Mouse (Mus musculus) retina, postnatal 7 days (tissue): ENCODE measurements around the gene Tmem106a.
"Not testable (repeated sequence)": the region's sequence is repeated elsewhere in the genome, so short reads cannot be mapped to it uniquely, and the experiment has no call there.

ENCODE experiments used
- DNase-seq: peaks from one replicate; pipeline ENCODE4 v3.0.0-alpha.2; 2012; ENCODE audit warnings: low read depth, low spot score

The Tmem106a gene

DNA sequence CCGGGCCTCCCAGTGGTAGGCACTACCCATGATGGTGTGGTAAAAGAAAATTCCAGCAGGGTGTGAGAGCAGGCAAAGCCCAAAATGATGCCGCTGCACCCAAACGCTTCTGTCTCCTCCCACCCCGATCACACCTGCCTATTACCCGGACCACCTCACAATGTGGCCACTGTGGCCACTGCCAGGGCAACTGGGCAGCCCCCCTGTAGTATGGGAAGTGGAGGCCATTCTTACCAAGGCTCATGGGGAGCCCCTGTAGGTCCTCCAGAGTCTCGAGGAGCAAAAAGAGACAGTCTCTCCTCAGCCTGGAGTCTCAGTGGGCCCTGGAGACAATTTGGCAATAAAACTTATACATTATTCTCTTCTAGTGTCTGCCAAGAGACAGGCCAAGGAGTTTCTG, 17.1 kb downstream of the Tmem106a start, which contains the start of gene Gm11634:
Gene Gm11634, minus strand, starts transcription at position 101 of the 400 bp plus-strand sequence.
- DNase-seq = no peak

DNA sequence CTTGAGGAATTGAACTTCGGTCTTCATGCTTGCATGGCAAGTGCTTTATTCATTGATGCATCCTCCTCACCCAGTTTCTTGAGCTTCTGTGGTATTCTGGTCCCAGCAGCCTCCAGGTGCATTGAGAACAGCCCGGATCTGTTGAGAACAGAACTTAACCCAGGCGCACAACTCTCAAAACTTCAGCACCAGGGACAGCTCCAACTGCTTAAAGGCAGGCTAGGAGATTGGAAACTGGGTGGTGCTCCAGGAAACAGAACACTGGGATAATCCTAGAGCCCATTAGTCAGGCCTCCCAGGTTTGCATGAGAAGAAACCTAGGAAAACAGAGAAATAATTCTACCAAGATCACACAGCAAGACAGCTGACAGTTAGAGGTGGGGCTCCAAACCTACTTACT, 20.4 kb downstream of the Tmem106a start:
- DNase-seq = no peak

DNA sequence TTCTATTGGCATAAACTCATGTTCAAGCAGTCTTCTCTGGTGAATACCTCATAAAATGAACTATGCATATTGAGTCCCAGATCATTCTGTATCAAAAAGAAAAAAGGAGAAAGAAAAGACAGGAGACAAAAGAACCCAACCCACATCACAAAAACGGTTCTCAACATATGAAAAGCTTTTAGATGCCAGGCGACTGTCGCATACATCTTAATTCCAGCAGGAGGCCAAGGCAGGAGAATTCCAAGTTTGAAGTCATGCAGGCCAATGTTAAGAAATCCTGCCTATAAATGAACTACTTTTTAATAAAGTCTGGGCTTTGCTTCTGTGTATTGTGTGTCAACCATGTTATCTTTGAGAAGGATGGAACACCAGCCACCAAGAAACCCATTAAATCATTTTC, 22.1 kb downstream of the Tmem106a start:
- DNase-seq = no peak

DNA sequence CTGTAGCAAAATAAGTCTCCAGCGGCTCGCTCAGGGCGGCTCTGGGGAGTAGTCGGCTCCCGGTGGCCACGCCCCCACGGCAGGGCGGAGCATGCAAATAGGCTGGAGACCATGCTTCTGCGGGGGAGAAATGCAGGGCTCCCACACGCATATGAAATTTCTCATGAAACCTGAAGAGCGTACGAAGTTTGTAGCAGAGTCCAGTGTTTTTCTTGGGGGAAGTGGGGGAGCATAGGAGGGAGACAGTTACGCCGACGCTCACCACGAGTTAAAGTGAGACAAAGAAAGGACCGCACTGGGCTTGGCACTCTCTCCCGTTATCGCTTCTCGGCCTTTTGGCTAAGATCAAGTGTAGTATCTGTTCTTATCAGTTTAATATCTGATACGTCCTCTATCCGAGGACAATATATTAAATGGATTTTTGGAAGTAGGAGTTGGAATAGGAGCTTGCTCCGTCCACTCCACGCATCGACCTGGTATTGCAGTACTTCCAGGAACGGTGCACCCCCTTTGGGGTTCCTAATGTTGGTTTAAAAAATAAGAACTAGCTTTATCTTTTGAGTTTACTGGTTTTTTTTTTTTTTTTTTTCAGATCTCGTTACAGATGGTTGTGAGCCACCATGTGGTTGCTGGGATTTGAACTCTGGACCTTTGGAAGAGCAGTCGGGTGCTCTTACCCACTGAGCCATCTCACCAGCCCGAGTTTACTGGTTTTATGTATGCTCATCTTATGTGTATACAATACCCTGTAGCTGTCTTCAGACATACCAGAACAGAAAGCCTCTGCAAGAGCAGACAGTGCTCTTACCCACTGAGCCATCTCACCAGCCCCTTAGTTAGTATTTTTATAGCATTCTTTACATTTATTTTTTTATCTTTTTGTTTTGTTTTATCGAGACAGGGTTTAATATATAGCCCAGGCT, 22.8 kb downstream of the Tmem106a start:
- DNase-seq = peak; percentile 56

DNA sequence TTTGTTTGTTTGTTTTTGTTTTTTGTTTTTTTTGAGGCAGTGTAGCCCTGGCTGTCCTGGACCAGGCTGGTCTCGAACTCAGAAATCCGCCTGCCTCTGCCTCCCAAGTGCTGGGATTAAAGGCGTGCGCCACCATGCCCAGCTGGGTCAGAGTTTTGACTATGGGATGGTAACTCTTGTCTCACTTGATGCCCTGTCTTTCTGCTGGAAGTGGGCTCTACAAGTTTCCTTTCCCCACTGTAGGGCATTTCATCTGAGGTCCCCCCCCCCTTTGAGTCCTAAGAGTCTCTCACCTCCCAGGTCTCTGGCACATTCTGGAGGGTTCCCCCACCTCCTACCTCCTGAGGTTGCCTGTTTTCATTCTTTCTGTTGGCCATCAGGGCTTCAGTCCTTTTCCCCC, 25.1 kb downstream of the Tmem106a start:
- not testable (repeated sequence) for DNase-seq

DNA sequence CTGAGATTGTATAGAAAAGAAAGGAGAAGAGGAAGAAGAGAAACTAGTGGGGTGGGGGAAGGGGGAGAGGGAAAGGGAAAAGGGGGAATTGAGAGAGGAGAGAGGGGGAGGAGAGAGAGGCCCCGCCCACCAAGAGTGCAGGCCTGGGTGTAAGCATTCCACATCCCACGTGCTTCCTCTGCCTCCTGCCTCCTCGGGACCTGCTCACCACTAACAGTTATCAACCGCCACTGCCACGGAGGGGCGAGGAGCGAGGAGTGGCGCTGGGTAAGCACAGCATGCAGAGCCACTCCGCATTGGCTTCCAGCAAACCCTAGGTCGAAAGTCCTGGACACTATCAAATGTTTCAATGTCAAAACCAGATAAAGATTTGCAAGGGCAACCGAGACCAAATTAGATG, 28.4 kb downstream of the Tmem106a start:
- DNase-seq = no peak

DNA sequence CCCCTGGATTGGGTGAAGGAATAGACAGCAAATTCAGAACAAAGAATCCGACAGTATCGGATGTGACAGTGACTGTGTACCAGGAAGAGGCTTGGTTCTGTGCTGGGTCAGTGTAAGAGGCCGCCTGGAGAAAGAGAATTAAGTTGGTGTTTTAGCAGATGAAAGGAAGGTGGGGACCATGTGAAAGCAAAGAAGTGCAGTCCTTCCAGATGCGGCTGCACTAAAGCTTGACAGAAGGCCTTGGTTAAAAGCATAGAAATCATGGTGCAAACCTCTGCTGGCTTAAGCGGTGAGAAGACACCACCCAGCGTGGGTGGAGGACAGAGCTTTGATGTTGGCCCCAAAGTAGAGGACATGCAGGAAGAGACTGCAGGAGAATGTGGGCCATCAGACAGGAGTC, 31.6 kb downstream of the Tmem106a start:
- DNase-seq = no peak

DNA sequence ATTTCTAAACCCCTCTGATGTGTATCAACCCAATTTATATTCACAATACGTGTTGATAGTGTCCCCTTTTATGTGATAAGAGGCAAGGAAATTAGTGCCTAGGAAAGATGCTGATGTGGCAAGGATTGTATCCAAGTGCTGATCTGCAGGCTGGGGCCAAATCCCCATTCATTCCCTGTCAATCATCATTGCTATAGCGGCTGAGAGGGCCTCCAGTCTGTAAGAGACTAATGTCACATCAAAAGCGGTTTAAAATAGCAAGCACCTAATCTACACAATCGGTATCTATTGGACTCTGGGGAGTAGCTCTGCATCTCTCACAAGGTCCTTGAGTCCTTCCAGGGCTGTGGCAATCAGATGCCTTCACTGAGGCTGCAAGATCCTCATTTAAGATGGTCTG, 32.1 kb downstream of the Tmem106a start:
- peak; percentile 43 for DNase-seq

DNA sequence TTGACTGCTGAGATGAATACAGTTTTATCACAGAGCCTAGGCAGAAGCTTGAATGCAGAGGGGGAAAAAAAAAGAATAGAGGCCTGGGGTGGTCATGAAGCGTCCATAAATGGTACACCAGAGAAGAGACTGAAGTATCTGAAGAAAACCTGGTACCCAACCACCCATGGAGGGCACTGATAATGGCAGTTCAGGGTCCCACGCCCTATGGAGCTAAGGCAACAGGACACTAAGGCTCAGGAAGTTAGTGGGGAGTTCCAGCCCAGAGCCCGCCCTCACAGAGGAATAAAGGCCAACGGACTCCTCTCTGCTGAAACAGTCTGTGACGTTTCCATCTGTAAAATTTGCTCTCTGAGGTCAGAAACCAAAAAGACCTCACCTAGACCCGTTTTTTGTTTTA, 33.3 kb downstream of the Tmem106a start:
- DNase-seq = no peak

DNA sequence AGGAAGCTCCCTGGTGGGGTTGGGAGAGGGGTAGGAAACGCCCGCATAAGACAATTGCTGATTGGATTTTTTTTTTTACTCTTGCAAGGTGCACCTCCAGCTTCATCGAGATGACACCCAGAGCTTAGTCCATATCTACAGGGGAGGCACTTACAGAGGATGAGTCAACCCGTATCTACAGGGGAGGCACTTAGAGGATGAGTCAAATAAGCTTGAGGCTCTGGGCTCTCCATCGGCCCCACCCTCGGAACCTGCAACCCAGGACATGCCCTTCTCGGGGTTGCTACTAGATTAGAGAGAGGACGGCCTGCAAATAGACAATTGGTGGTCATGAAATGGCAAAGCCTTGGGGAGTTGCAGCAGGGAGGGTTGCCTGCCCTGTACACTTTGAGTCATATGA, 34.1 kb downstream of the Tmem106a start:
- DNase-seq = no peak

DNA sequence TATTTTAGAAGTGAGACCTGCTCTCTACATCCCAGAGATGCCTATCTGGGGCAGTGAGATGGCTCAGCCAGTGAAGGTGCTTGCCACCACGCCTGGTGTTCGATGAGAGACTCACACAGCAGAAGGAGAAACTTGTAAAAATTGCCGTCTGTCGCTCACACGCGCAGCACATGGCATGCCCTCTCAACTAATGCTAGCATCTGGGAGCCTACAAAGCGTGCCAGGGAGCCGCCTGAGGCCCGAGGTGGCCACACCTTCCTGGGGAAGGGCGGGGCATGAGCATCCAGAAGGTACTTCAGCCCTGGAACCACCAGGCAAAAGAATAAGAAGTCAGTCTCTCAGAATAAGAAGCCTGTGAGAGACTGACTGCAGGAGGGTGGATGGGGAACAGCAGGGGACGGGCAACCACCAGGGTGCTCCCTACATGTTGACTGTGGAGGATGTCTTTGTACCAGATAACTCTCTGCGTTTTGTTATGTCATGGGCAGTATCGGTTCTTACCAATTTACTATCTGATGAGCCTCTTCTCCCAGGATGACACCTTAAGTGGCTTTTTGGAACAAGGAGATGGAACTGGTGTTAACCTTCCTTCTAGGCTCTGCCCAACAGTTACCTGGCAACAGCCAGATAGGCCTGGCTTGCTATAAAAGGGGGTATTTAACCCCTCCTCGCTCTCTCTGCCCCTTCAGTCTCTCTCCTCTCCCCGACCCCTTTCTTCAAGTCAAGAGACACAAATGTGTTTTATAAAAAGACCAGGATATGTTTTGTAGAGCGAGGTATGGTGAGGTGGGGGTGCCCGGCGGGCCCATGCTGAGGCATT, 35.1 kb downstream of the Tmem106a start:
- no peak for DNase-seq

DNA sequence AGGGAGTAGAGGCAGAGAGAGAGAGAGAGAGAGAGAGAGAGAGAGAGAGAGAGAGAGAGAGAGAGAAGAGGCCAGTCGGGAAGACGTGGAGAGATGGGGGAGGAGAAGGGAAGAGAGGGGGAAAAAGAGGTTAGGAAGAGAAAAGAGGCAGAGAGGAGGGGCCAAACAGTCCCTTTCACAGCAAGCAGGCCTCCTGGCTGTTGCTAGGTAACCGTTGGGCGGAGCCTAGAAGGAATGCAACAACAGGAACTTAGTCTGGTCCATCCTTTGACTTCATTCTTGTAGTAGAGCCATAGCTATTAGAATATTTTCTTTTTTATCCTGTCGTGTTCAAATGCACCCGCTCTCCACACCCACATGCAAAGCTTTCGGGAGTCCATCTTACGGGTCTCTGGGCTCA, 35.8 kb downstream of the Tmem106a start:
- no peak for DNase-seq

DNA sequence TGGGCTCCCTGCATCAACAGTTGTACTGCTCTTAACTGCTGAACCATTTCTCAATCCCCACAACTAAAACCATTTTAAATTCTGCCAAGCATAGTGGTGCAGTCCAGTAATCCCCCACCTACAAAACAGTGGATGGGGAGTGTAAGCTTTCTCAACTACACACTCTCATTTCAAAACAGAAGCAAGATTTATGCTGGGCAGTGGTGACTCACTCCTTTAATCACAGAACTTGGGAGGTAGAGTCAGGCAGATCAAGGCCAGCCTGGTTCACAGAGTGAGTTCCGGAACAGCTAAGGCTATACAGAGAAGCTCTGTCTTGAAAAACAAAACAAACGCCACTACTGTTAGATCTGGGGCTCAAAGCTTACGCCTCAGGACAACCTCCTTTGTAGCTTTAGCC, 36.6 kb downstream of the Tmem106a start:
- DNase-seq = no peak

DNA sequence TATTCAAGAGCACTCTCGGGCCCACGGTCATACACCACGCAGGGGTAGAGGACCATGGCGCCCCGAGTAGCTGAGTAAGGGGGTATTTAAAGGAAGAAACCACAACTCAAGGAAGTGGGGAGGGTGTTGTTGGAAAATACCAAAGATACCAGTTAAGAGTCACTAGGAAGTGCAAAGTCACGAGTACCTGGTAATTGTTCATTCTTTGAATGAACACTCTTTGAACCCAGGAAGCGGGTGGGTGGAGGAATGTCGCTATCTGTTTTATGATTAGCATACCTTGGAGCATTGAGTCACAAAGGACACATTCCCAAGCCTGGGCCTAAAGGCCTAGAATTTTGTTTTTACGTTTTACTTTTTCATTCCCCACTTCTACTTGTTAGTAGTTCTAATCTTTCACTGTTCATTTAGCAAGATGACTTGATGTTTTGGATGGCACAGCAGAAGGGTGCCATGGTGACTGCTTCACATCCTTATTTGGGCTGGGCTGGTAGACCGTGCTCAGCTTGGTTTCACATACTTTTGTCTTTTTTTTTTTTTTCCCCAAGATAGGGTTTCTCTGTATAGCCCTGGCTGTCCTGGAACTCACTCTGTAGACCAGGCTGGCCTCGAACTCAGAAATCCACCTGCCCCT, 38.1 kb downstream of the Tmem106a start:
- DNase-seq = not testable (repeated sequence)

DNA sequence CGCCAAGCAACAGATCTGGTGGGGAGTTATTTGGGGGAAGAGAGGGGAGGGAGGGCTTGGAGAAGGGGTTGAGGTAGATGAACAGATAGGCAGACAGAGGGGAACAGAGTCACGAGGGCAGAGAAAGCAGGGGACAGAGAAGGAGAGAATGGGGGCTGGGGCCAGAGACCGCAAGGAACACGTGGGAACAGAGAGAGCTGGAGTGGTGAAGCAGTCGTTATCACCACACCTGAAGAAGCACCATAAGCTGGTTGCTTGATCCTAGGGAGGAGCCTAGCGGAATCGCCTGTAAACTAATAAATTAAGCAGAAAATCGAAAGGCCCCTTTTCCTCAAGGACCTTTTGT, 44.6 kb downstream of the Tmem106a start:
- DNase-seq = no peak

DNA sequence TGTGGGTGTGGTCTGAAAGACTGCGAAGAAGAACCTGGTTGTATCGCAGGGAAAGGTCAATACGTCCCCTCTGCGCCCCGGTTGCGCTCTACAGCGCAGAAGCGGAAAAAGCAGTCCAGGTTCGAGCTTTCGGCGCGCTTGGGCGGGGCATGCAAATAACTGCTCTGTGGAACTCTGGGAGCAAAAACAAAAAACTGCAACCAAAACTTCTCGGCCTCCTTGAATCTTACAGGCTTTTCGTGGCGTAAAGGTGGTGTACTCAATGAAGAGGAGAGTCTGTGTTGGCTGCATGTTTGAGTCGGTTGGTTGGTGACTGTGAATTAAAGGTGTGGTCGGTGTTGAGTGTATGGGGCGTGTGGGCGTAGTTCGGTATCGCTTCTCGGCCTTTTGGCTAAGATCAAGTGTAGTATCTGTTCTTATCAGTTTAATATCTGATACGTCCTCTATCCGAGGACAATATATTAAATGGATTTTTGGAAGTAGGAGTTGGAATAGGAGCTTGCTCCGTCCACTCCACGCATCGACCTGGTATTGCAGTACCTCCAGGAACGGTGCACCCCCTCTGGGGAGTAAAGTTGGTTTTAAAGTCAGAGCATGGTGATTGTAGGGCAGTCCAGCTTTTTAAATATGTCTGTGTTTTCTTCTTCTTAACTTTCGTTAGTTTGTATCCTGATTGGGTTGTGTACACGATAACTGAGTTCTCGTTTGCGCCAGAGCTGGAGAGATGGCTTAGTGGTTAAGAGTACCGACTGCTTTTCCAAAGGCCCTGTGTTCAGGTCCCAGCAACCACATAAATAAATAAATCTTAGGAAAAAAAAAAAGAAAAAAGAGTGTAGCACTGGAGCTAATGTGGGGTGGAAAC, 45.2 kb downstream of the Tmem106a start, which contains the start of gene Rdm1:
Gene Rdm1, plus strand, starts transcription at position 201 of the 862 bp plus-strand sequence.
- peak; percentile 69 for DNase-seq

DNA sequence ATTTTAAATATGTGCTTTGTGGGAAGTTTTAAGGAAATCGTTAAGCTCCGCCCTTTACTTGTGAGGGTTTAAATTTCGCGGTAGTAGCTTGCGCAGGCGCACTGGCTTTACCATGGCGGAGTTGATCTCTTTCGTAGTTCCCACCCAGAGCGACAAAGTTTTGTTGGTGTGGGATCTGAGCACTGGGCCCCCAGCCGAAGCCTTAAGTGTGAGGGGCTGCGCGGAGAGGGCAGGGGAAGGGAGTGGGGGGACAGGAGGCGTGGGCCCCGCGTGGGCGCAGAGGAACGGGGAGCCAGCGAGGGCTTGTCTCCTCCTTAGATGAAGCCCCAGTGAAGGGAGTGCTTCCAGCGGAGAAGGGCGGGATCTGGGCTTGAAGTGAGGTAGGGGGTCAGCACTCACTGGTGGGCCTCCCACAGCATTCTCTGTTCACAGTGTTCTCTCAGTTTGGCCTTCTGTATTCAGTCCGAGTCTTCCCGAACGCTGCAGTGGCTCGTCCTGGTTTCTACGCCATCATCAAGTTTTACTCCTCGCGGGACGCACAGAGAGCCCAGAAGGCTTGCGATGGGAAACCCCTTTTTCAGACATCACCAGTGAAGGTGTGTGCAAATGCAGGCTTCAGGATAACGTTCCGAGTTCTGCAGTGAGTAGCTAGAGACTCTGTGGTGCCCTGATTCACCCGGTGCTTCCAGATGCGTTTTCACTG, 46.0 kb downstream of the Tmem106a start:
- peak; percentile 81 for DNase-seq

DNA sequence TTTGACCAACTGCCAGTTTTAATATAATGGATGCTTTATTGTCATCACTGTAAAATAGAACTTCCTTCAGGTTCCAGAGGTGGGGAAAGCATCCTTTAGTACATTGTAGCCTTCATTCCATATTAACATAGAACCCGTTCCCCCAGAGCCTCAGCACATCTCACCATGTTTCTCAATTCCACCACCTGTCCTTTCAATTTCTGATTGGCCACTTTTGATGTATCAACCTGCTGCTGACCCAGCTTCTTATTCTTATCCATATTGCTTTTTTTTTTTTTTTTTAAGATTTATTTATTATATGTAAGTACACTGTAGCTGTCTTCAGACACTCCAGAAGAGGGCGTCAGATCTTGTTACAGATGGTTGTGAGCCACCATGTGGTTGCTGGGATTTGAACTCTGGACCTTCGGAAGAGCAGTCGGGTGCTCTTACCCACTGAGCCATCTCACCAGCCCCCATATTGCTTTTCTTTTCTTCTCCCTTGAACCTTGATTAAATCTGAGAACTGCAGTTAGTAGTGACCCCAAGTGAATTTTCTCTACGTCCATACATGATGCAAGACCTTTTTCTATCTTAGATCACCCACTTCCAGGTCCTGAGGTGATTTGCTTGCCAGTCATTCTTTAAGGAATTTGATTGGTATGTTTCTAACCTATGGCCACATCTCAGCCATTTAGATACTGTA, 46.8 kb downstream of the Tmem106a start:
- not testable (repeated sequence) for DNase-seq

DNA sequence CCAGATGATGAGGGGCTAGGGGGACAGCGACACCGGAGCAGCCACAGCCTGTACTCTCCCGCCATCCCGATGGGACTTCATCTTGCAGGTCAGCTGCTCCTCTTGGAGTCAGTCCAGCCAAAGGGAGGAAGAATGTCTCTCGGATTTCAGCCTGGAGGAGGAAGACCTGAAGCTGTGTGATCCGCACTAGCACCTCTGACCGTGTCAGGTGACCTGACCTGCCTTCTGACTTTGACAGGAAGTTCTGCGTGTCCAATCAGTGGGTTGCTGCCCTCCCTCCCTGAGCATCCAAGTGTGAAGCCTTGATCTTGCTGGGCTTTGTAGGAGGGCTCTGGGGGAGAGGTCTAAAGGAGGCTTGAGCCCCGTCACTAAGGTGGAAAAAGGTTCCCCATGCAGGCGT, 53.6 kb downstream of the Tmem106a start:
- no peak for DNase-seq

DNA sequence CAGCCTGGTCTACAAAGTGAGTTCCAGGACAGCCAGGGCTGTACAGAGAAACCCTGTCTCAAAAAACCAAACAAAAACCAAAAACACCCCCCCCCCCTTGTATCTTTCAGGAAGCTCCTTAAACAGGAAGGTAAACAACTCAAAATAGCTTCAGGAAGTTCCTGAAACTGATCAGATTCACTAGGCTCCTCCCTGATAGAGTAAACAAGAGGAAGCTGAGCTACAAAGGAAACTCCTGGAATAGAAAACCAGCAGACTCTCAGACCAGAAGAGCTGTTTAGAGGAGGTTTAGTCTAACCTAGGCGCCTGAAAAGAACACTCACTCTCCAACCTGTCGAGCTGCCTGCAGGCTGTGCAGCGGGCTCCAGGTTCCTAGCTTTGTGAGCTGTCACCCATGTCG, 57.7 kb downstream of the Tmem106a start:
- DNase-seq = no peak
